Mouse (Mus musculus) cerebellum, adult 18-20 months (tissue): ENCODE data around the gene Gm21958.
A peak's percentile ranks its signal among the peaks of the same experiment; 100 is the strongest.

Experiments used
- DNase-seq, 2 experiments: peaks; one replicate each; pipeline ENCODE4 v3.0.0; 2021

Gm21958 gene

DNA sequence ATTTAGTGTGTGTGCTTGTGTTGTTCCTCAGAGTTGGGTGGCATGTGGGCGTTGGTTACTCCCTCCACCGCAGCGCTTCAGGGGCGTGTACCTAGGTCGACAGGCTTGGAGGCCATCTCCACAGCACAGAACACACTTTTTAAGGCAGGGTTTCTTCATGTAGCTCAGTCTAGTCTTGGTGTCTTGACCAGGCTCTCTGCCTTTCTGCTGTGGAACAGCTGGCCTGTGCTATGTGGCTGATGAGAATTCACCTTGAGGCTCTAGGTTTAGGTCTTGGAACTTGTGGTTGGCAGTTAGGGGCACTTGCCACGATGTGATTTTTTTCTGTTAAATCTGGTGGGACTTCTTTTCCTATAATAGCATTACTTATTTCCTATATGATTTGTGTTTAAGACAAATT, at the start of gene Gm21958:
Gene Gm21958 (minus strand): TSS at position 101 of the 400 bp plus-strand sequence.
- DNase-seq, result no peak

DNA sequence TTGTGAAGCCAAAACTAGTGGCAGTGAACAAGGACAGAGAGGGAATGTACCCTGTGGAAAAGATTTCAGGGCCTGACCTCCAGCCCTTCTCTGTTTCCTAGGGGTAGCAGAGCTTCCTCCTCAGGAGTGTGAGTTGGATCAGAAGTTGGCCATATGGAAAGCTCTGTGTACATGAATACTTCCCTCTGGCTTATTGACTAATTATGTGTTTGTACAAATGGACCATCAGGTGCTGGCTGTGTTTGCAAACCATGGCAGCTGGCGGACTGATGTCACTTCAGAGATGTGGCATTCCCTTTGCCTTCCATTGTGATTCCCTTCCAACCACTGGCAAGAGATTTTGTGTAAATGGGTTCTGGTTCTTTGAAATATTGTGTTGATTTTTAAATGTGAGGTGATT, 47.1 kb upstream of the Gm21958 start:
- DNase-seq, result no peak

DNA sequence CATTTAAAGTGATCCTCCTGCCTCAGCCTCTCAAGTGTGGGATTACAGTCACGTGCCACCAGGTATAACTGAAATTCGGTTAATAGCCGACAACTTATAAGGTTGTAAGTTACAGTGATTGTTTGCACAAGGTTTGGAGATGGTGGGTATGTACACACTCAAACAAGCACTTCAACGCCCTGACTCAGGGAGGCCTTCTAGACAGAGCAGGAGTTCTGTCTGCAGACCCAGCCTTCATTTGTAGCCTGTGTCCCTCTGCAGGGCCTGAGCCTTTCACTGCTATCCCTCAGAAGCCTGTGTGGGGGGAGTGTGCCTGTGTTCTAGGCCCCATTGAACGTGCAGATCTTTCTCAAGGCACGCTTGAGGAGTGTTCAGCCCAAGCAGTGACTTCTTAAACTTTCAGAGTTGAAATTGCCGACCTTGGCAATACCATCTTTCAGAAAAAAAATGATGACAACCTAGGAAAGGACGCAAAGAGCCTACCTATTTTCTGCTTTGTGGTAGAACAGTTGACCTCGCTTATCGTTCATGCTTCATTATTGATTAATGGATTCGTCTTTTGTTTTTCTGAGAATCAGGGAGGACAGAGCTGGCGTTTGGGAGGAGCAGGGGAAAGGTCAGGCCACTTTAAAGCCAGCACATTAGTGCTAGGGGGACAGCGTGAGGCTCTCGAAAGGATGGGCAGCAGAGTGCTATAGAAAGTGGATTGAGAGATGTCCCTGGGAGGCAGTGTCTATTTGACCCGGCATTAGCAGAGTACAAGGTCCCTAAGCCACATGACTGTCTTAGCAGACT, 46.4 kb upstream of the Gm21958 start:
- DNase-seq, result no peak

DNA sequence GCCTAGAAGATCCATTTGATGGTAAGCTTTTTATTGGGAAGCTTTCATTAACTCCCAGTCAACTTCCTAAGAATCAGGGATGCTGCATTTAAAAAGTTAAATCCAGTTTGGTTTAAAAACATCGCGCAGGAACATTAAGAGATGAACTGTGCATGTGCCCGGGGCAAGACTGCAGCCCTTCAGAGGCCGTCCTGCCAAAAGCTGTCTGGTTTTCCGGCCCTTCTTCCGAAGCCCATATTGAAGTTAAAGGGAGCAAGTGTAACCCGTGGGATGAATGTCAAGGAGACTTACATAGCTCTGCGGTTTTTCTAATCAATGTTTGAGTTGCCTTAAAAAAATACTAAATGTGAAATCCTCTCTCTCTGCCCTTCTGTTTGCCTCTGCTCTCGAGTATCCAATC, 45.1 kb upstream of the Gm21958 start:
- no peak for DNase-seq

DNA sequence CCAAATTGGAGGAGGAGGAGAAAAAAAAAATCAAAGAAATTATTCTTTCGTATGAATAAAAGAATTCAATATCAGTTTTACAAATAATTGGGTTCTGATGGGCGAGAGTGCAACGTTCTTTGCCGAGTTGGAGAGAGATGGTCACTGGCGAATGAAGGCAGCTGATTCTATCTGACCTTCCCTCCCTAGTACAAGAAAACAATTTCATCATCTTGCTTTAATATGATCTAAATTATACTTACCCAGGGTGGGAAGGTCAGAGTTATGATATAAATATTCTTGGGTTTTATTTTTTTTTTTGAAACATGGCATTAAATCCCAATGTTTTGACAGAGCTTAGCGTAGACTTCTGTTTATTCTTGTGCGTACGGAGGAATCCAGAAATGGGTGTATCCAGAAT, 43.3 kb upstream of the Gm21958 start:
- no peak for DNase-seq

DNA sequence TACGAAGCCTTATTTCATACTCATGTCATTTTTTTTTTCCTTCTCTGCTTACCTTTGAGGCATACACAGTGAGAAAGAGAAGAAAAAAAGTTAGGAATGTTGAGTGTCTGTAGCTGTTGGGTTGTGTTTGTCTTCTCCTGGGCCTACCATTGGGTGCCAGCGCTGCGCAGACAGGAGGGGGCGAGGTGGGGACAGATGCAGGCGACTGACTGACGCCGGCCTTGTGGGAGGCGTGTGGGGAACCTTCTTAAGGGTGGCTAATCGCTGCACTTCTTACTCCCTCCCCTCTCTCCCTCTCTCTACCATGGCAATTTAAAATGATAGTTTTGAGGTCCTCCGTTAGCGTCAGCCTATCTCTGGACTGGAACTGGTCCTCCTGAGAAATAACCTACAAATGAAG, 41.9 kb upstream of the Gm21958 start:
- peak; percentile 51 to 60 for DNase-seq

DNA sequence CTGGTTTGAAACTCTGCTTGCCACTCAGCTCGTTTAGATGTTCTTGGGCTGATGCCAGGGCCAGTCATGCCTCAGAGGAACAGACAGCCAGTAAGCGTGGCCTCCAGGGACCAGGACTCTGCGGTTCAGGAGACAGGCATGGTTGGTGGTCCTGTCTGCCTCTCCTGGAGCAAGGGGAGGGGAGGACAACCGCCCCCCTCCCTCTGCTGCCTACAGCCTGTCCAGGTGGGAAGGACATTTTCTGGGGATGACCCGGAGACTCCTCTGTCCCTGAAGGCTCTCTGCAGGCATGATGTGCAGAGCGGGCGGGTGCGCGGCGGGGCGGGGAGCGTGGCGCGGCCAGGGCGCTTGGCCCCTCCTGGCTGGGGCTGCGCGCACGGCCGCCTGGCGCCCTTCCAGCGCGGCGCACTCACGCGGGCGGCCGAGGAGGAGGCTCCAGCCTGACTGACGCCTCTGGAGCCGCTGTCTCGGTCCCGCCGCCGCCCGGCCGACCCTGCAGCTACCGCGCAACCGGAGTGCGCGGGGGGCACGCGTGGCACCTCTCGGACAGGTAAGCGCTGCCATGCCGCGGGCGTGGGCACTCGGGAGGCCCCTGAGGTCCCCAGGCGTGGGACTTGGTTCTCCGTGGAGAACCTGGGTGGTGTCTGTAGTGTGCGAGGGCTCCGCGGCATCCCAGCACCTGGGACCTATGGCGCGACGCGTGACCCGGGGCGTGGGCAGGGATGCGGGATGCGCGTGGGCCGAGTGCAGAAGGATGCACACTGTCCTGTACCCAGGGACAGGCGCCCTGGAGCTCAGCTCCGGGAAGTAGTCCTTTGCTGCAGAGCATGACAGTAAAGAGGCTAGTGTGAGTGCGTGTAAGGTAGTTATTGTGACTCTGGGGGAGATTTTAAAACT, 41.2 kb upstream of the Gm21958 start, which contains the start of gene Smad9:
Gene Smad9 (plus strand): TSS at position 438 of the 897 bp plus-strand sequence.
- peak; percentile 74 to 84 for DNase-seq

DNA sequence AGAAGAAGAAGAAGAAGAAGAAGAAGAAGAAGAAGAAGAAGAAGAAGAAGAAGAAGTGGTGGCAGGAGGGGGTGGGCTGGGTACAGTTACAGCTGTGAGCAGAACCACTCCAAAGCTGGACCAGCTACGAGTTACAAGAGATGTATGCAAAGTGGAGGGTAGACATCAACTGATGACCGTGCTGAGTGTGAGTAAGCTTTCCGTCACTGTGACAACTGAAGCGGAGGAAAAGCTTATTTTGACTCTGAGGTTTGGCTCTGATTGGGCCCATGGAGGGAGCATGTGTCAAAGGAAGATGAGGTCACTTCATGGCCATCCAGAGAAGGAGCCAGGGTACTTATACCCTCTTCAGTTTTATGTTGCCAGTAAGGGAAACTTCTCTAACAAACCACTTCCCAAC, 39.3 kb upstream of the Gm21958 start:
- DNase-seq, result no peak

DNA sequence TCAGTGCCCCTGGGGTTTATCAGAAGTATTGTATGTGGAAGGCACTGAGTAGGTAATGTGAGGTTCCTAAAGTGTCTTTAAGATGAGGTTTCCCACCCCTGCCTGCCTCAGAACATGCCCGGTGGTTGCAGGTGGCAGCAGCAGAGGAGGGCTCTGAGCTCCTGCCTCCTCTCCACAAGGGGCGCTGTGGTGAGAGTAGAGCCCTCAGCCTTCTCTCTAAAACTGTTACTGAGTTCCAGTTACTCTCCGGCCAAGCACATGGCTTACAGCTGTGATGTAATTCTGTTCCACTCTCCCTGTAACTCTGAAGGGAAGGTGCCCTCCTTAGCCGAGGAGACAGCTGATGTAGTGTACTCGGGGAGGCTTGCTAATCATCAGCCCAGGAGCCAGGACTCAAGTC, 31.6 kb upstream of the Gm21958 start:
- no peak for DNase-seq

DNA sequence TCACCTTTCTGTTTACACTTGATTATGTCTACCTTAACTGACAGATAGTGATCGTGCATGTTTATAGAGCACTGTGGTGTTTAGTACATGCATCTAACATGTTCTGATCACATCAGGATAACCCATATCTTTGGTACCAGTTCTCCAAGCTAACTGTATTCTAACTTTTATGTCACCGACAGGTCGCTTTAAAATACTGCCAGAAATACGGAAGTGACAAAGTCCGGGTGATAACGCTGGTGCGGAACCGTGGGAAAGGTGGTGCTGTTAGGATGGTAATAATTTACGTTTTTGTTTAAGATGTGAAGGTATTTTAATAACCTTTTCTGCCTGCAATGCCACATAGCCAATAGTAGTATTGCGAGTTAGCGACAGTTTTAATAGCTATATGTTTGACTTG, 27.8 kb upstream of the Gm21958 start:
- DNase-seq, result no peak

DNA sequence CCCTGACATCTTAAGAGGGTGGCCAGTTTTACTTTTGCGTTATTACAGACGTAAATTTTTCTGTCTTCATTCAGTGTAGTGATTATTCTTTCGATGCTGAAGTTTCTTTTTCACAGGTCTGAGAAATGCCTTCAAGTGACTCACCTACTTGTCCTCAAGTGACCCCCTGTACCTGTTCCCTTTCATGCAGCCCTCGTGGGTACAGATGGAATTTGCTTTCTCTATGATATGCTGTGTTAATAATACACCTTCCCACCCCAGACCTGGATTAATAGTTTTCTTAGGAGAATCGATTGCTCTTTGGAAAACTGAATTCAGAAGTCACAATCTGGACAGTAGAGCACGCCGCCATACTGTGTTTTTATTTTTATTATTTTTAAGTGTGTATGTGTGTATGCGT, 23.2 kb upstream of the Gm21958 start:
- no peak for DNase-seq

DNA sequence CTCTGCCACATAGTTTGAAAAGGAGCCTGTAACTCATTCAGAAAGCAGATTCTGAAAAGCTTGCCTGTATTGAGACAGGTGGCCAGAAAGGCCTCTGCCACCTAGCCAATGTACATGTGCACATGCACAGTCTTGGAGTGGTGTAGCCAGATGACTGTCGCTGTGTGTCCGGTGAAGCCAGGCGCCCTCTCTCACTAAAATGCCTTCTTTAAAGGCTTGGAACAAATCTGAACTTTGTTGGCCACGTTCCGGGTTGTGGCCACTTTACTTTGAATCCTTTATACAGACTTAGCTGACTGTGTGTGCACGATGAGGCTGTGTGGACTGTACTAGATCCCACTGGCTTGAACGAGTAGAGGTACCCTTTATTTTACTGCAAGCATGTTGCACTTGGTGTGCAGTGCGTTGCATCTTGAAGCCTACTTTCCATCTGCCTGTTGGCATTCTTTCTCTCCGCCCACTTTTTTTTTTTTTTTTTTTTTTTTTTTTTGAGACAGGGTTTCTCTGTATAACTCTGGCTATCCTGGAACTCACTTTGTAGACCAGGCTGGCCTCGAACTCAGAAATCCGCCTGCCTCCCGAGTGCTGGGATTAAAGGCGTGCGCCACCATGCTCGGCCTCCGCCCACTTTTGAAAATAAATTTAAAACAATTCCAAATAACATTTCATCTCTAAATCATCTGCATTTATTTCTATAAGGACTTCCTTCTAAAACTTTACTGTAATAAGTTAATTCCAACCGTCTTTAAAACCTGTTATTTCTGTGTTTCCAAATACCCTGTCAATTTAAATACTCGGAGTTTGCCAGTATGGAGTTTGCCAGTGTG, 22.2 kb upstream of the Gm21958 start:
- DNase-seq, result peak; percentile 20 to 31

DNA sequence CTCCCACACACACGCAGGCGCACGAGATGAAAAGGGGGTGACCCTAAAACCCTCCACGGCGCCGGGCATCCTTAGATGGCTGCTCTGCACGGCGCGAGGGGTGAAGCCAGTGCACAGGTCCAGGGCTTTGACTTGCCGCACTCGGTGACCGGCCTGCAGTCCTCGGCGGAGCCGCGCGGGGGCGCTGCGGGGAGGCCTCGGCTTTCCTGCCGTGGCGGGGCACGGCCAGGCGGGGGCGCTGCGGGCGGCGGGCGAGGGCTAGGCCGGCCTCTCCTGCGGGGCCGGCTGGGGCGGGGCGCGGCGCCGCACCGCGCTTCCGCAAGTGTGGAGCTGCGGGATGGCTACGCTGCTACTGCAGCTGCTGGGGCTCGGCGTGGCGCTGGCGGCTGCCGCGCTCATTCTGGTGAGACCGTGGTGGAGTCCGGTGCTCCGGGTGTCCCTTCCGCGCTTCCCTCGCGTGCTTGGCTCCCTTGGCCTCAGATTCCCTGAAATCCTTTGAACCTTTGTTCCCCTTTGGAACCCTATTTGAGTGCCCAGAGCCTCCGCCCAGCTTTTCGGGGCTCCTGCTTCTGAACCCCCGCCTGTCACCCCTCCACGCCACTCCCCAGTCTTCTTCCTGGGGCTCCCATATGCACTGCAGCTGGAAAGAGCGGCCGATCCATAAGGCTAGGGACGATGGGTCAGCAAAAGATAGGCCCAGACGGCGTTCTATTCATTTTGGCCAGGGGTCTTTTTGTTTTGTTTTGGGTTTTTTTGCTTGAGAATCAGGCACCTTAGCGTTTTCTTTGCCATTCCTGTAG, 21.3 kb upstream of the Gm21958 start, which contains the start of the genes Exosc8 and Alg5:
Gene Exosc8 (minus strand): TSS at position 147 of the 800 bp plus-strand sequence.
Gene Alg5 (plus strand): TSS at position 293 of the 800 bp plus-strand sequence.
- peak; percentile 81 to 98 for DNase-seq

DNA sequence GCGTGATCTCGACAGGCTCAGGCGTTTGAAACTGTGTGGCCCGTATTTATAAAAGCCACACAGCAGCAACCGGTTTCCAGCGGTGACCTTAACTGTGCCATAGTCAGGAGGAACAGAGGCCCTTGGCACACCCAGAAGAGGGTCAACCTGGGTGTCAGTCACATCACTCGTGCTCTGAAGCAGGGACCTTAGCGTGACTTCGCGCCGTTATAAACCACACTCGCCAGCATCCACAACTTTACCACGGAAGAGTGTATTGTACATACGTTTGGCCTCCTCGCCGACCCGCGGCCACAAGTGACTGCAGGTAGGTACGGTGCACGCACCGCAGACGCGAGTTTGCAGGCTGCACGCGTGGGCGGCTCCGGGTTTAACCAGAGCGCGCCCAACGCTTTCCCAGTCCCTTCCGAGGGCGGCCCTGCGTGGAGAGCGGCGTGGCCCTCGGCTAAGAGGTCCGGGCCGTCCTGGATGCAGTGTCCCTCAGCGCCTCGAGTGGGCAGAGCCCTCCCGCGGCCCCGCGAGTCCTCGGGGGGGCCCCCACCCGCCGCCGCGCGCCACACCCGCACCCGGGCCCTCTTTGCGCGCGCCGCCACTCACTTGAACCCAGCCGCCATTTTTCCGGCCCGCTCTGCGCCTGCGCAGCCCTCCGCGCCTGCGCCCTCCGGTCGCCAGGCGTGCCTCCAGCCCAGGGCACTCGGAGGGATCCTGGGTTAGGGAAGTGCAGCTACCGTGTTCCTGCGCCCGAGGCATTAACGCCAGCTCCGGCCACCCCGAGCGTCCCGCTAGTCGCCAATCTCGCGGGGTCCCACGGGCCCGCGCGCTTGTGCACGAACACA, 20.5 kb upstream of the Gm21958 start:
- DNase-seq, result peak; percentile 88 to 96

DNA sequence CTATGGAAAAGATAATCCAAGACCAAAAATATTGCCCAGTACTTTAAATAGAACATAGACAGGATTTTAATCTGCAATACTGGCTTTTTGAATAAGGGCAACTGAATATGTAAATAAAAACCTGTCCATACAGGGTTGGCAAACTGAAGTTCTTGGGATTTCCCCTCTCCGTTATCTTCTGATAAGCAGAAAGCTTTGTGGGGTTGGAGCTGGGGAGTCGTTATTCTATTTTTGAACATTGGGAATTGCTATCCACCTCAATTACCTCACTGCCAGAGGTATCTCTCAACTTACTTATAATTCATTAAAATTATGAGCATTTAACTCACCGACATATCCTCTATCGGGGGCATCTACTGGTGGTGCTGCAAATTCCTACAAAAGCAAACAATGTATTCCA, 18.2 kb upstream of the Gm21958 start:
- no peak for DNase-seq

DNA sequence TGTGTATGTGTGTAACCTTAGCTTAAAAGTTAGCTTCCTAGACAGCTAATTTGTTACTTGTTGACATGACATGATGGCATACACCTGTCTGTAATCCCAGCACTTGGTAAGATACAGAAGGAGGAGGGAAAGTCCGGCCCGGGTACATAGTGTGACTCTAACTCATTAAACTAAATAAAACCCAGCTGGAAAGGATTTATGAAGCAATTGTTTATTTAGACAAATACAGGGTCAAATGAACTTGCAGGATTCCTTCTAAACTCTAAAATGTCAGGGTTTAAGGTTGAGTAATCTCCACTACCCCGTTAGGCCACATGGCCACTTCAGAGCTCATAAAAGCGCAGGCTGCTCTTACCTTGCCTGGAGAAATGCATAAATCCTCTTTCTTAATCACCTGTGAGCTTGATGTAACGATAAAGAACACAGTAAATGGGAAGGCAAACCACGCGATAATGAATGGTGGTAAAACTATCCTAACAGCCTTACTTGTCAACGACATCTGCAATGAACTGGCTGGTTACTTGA, 17.5 kb upstream of the Gm21958 start:
- DNase-seq, result no peak

DNA sequence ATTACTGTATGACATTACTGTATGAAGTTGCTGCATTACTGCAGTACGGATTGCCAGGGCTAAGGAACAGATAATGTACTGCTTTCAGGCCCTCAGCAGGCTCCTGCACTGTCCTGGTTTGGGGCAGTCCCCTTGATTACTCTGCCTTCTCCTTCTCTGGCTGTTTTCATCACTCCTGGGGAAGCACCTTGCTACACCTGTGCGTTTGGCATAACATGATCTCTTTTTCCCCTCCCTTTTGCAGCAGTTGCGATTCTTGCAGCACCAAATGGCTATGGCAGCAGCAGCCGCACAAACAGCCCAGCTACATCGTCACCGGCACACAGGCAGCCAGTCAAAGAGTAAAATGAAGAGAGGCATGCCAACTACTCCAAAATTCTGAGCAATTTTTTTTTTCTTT, 13.9 kb upstream of the Gm21958 start:
- no peak for DNase-seq

DNA sequence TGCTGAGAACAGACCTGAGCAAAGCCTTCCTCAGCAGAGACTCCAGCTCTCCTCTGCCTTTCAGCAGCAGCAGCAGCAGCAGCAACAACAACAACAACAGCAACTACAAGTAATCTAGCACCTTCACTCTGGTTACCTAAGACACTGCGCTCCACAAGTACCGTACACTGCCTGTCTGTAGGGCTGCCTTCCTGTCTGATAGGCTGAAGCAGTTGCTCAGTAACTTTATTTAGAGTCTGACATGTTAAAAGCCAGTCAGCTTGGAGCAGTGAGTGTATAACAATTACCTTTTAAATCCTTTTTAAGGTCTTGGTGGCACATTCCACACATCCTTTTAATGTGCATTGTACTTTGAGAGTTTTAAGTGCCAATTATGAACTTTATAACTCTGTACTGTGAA, 13.4 kb upstream of the Gm21958 start:
- no peak for DNase-seq

DNA sequence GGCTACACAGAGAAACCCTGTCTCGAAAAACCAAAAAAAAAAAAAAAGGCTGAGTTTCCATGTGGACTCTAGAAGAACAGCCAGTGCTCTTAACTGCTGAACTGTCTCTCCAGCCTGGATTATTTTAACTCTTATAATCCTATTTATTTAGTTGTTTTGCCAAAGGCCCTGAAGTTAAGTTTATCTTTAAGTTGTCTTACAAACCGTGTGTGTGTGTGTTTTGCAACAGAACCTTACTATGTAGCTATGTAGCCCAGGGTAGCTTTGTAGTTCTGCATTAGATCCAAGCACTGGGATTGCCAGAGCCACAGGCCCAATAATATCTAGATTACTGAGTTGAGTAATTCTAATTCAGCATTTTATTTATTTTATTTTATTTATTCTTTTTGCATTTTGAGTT, 11.2 kb upstream of the Gm21958 start:
- DNase-seq, result no peak

DNA sequence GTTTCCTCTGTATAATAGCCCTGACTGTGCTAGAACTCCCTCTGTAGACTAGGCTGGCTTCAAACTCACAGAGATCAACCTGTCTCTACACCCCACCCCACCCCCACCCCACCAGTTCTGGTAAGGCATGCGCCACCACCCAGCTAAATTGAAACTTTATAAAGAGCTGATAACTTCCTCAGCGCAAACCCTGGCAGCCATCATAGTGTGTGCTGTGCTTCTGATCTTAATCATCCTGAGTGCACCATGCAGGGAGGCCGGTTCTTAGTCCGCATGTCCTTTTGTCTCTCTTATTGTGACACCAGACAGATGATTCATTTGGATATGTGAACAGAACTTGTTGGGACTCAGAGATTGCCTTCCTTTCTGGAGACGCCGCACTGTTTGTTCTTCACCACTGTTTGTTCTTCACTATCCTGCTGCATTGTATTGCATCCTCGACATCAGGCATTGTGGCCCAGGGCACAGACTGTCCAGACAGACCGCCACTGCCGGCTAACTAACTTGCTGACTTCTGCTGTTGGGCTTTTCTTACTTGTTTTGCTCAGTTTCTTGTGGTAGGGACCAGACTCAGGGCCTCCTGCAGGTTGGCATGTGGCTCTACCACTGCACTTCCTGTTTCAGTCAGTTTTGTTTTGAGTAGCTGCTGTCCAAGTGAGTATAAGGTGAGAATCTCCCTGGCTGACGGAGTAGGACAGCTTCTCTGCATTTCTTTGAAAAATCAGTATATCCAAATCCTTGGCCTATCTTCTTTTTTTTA, 9.8 kb upstream of the Gm21958 start:
- DNase-seq, result no peak
